Mouse (Mus musculus) limb, embryonic 15.5 days (tissue): ENCODE results near the gene Atxn7l3. TPM values are rescaled to one million over a fixed set of nuclear protein-coding genes. Genes with fewer than 3 reads are reported as not detected.
"Not testable (repeated sequence)": the region's sequence is repeated elsewhere in the genome, so short reads cannot be mapped to it uniquely, and the experiment has no call there.

Experiments used
- ATAC-seq: fragments of 200-750 bp; cut with Nextera tagmentation; 2 replicates; pipeline ENCODE4 v1.8.0; 2017; ENCODE audit warnings: low read depth, moderate TSS enrichment; ENCODE audit not compliant: insufficient number of reproducible peaks, low FRiP score, low TSS enrichment
- H3K27ac ChIP-seq: fragments of 300-500 bp; sonication (generic); 2 replicates; pipeline ENCODE4 v1.5.1; 2015; ENCODE audit warnings: moderate library complexity, mild to moderate bottlenecking, inconsistent platforms
- H3K27me3 ChIP-seq: fragments of 300-500 bp; sonication (generic); 2 replicates; pipeline ENCODE4 v1.6.1; 2015; ENCODE audit warnings: inconsistent platforms
- H3K36me3 ChIP-seq: fragments of 300-500 bp; sonication (generic); 2 replicates; pipeline ENCODE4 v1.6.1; 2015; ENCODE audit warnings: inconsistent platforms
- H3K4me1 ChIP-seq: fragments of 300-500 bp; sonication (generic); 2 replicates; pipeline ENCODE4 v1.6.1; 2015; ENCODE audit warnings: inconsistent platforms
- H3K4me2 ChIP-seq: fragments of 300-500 bp; sonication (generic); 2 replicates; pipeline ENCODE4 v1.6.1; 2015; ENCODE audit warnings: mild to moderate bottlenecking, inconsistent platforms
- H3K4me3 ChIP-seq: fragments of 300-500 bp; sonication (generic); 2 replicates; pipeline ENCODE4 v1.5.1; 2015; ENCODE audit warnings: mild to moderate bottlenecking, inconsistent platforms
- H3K9ac ChIP-seq: fragments of 300-500 bp; sonication (generic); 2 replicates; pipeline ENCODE4 v1.6.1; 2015; ENCODE audit warnings: inconsistent platforms
- H3K9me3 ChIP-seq: fragments of 300-500 bp; sonication (generic); 2 replicates; pipeline ENCODE4 v1.6.1; 2016; ENCODE audit warnings: inconsistent platforms
- WGBS: fragments of 180-500 bp; shearing (Covaris S2); methylation state at CpG from one replicate; pipeline ENCODE4 v1.1.7; 2015; 5-methylcytosine and 5-hydroxymethylcytosine counted together
- polyA plus RNA-seq: library from polyadenylated mRNA; unstranded; fragments of >200 nt; fragmentation: Nextera tagmentation; extraction: Ambion mirVana; gene quantifications from 2 replicates; pipeline ENCODE4 v1.2.1, GENCODE M21; 2015

Gene Atxn7l3
- polyA plus RNA-seq, 1 experiment from 2014 or later = 18.0 TPM

GRCm38 (mm10) chr11:102289511-102290100 lies 6.8 kb downstream of the Atxn7l3 start:
- Histone ChIP-seq H3K27ac (no peak overlapping the region), H3K36me3 (peaks cover 75% of the 10 kb centered on the region), H3K4me1 (peaks cover 28% of the 10 kb centered on the region), H3K27me3 (no peaks in the 10 kb centered on the region), H3K4me2 (no peak overlapping the region), H3K9ac (no peak overlapping the region), H3K9me3 (no peaks in the 10 kb centered on the region), H3K4me3 (no peak overlapping the region)
- 66% methylated on average over 6 of the region's 6 CpGs for WGBS
- ATAC-seq = no peak

GRCm38 (mm10) chr11:102288913-102289312 lies 7.5 kb downstream of the Atxn7l3 start:
- Histone ChIP-seq H3K36me3 (peaks cover 68% of the 10 kb centered on the region), H3K4me3 (no peak overlapping the region), H3K27me3 (no peaks in the 10 kb centered on the region), H3K9ac (no peak overlapping the region), H3K4me2 (no peak overlapping the region), H3K9me3 (no peaks in the 10 kb centered on the region), H3K4me1 (peaks cover 21% of the 10 kb centered on the region), H3K27ac (0 out of 2 replicates have a peak overlapping the region, but pooled peaks have one; percentile 35)
- 71% methylated on average over 2 of the region's 2 CpGs for WGBS
- no peak for ATAC-seq

GRCm38 (mm10) chr11:102288027-102288804 lies 8.2 kb downstream of the Atxn7l3 start:
- 0 out of 2 replicates have a peak overlapping the region, but pooled peaks have one; percentile 35 for H3K27ac ChIP-seq
- H3K4me2 ChIP-seq = no peak overlapping the region
- no peaks in the 10 kb centered on the region for H3K27me3 ChIP-seq
- no peak overlapping the region for H3K9ac ChIP-seq
- whole genome bisulfite sequencing = 85% methylated on average over 8 of the region's 8 CpGs
- no peak overlapping the region for H3K4me3 ChIP-seq
- peaks cover 21% of the 10 kb centered on the region for H3K4me1 ChIP-seq
- ATAC-seq = no peak
- peaks cover 62% of the 10 kb centered on the region for H3K36me3 ChIP-seq
- no peaks in the 10 kb centered on the region for H3K9me3 ChIP-seq

- Histone ChIP-seq H3K4me3 (no peak overlapping the region), H3K4me2 (no peak overlapping the region), H3K9me3 (no peaks in the 10 kb centered on the region), H3K36me3 (peaks cover 54% of the 10 kb centered on the region), H3K9ac (no peak overlapping the region), H3K4me1 (peaks cover 21% of the 10 kb centered on the region), H3K27ac (no peak overlapping the region), H3K27me3 (no peaks in the 10 kb centered on the region)
- no peak for ATAC-seq
- WGBS = 88% methylated on average over 8 of the region's 8 CpGs
These were observed 8.9 kb downstream of the Atxn7l3 start for GRCm38 (mm10) chr11:102287485-102287884.

GRCm38 (mm10) chr11:102285095-102285834 lies 11.2 kb downstream of the Atxn7l3 start:
- peak; percentile 40 for ATAC-seq
- peaks cover 16% of the 10 kb centered on the region for H3K4me1 ChIP-seq
- no peaks in the 10 kb centered on the region for H3K9me3 ChIP-seq
- peak overlapping the region; percentile 81 for H3K9ac ChIP-seq
- H3K27ac ChIP-seq = peak overlapping the region; percentile 86
- 4% methylated on average over 31 of the region's 31 CpGs for WGBS
- peaks cover 32% of the 10 kb centered on the region for H3K36me3 ChIP-seq
- H3K4me3 ChIP-seq = peak overlapping the region; percentile 69
- no peaks in the 10 kb centered on the region for H3K27me3 ChIP-seq
- H3K4me2 ChIP-seq = peak overlapping the region; percentile 70

GRCm38 (mm10) chr11:102284501-102285094 lies 11.8 kb downstream of the Atxn7l3 start, which contains the start of gene Tmub2:
Tmub2 (plus strand) TSS chr11:102284931.
- Histone ChIP-seq H3K4me1 (peaks cover 16% of the 10 kb centered on the region), H3K27ac (peak within 1 kb of the TSS; percentile 86)

GRCm38 (mm10) chr11:102283922-102284321 lies 12.5 kb downstream of the Atxn7l3 start:
- 88% methylated on average over 6 of the region's 6 CpGs for WGBS
- H3K4me3 ChIP-seq = peak overlapping the region; percentile 69
- no peak for ATAC-seq

More at GRCm38 (mm10) chr11:102284501-102285094, 11.8 kb downstream of the Atxn7l3 start, which contains the start of gene Tmub2:
- ATAC-seq = peak; percentile 90
- under 1% methylated on average over 32 of the region's 32 CpGs for WGBS
- H3K27me3 ChIP-seq = no peaks in the 10 kb centered on the region
- H3K9me3 ChIP-seq = no peaks in the 10 kb centered on the region
- peaks cover 25% of the 10 kb centered on the region for H3K36me3 ChIP-seq
- H3K9ac ChIP-seq = peak within 1 kb of the TSS; percentile 81
- peak within 1 kb of the TSS; percentile 70 for H3K4me2 ChIP-seq
- peak within 1 kb of the TSS; percentile 69 for H3K4me3 ChIP-seq

GRCm38 (mm10) chr11:102280267-102280666 lies 16.2 kb downstream of the Atxn7l3 start:
- peaks cover 14% of the 10 kb centered on the region for H3K4me1 ChIP-seq
- H3K4me3 ChIP-seq, H3K27me3 ChIP-seq, H3K27ac ChIP-seq, H3K9me3 ChIP-seq, ATAC-seq, H3K36me3 ChIP-seq, H3K4me2 ChIP-seq, H3K9ac ChIP-seq: not testable (repeated sequence)
- WGBS = 71% methylated on average over 6 of the region's 6 CpGs

More at GRCm38 (mm10) chr11:102283922-102284321, 12.5 kb downstream of the Atxn7l3 start:
- Histone ChIP-seq H3K9me3 (no peaks in the 10 kb centered on the region), H3K27me3 (no peaks in the 10 kb centered on the region), H3K4me1 (peaks cover 16% of the 10 kb centered on the region), H3K27ac (peak overlapping the region; percentile 86), H3K4me2 (peak overlapping the region; percentile 70), H3K9ac (no peak overlapping the region), H3K36me3 (peaks cover 19% of the 10 kb centered on the region)

- no peak overlapping the region for H3K4me3 ChIP-seq
- H3K4me1 ChIP-seq = peaks cover 14% of the 10 kb centered on the region
- no peak overlapping the region for H3K4me2 ChIP-seq
- no peaks in the 10 kb centered on the region for H3K27me3 ChIP-seq
- no peaks in the 10 kb centered on the region for H3K9me3 ChIP-seq
- no peak overlapping the region for H3K27ac ChIP-seq
- no peaks in the 10 kb centered on the region for H3K36me3 ChIP-seq
- 85% methylated on average over 3 of the region's 3 CpGs for WGBS
- no peak for ATAC-seq
- H3K9ac ChIP-seq = no peak overlapping the region
These were observed 16.8 kb downstream of the Atxn7l3 start for GRCm38 (mm10) chr11:102279595-102279994.

- Histone ChIP-seq H3K9ac (no peak overlapping the region), H3K27me3 (no peaks in the 10 kb centered on the region), H3K4me1 (peaks cover 14% of the 10 kb centered on the region), H3K27ac (no peak overlapping the region), H3K4me2 (no peak overlapping the region), H3K4me3 (no peak overlapping the region), H3K36me3 (no peaks in the 10 kb centered on the region), H3K9me3 (no peaks in the 10 kb centered on the region)
- no peak for ATAC-seq
- WGBS = 76% methylated on average over 7 of the region's 12 CpGs
These were observed 18.7 kb downstream of the Atxn7l3 start for GRCm38 (mm10) chr11:102277754-102278153.

GRCm38 (mm10) chr11:102276411-102276915 lies 20.0 kb downstream of the Atxn7l3 start:
- WGBS = under 1% methylated on average over 29 of the region's 33 CpGs
- Histone ChIP-seq H3K9ac (peak overlapping the region; percentile 51), H3K36me3 (no peaks in the 10 kb centered on the region), H3K4me1 (peaks cover 14% of the 10 kb centered on the region), H3K4me2 (peak overlapping the region; percentile 90), H3K27ac (peak overlapping the region; percentile 51), H3K9me3 (no peaks in the 10 kb centered on the region), H3K4me3 (peak overlapping the region; percentile 42), H3K27me3 (no peaks in the 10 kb centered on the region)
- ATAC-seq = peak; percentile 33; the same call in 1 of the 2 replicates
